Mouse (Mus musculus): ENCODE measurements around the gene Gfod2.

DNA sequence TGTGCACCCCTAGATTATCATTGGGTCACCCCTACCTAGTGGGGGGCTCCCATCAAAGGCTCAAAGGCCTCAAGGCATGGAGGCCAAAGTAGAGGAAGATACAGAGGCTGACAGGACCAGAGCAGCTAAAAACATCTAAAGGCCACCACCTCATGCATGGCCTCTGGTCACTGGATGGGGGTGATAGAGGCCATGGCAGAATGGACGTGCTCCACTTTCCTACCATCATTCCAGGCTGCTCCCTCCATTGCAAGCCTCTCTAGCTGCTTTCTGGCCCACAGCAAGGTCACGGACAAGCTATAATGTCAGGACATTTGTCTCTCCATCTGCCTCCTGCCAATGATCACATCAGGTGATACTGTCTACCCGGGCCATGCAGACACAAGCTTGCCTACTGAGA, 46.2 kb downstream of the Gfod2 start:
- TF ChIP-seq EP300 (IDR thresholded peaks at IDR 0.05; ENCODE audit: insufficient read depth, low read depth, low read length) = no peak
- TF ChIP-seq CTCF (IDR thresholded peaks at IDR 0.05) = no peak
- no peak for TF ChIP-seq POLR2A (IDR thresholded peaks at IDR 0.05; ENCODE audit: insufficient read depth, low read depth, low read length)

Measured in heart, adult 2 months (tissue).